Mouse (Mus musculus) kidney, adult 11 months (tissue): ENCODE data around the gene Scn1b.

Experiments
- DNase-seq: peaks from one replicate; pipeline ENCODE4 v3.0.0; 2022

Gene Scn1b

DNA sequence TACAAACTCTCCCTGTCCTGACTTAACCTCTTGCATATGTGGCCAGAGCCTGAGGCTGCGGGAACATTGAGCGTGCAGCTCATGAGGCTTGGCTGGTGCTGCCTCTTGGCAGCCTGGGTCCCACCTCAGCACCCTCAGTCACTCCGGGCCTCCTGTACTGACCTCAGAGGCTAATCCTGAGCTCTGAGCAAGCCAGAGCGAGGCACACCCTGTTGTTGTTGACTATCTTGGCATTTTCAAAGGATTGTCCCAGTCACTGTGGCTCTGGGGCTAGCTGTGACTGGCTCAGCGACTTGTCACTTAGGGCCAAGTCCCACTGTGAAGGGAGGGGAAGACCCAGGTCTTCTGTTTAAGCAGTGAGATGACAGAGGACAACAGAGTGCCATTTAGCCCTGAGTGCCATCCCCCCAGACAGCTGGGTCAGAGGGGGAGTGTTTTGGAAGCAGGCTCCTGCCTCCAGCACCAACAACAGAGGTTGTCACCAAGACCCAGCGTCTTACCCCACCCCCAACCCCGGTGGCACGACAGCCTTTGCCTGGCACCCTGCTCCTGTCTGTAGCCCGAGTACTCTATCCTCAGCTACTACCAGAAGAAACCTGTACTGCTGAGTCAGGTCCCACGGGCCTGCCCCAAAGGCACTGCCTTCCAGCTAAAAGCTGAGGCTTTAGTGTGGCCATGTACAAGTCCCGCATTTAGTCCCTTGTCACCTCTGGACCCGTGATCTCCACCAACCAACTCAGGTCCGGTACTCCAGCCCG is 43.8 kb downstream of the Scn1b start:
- peak; percentile 37 for DNase-seq

GRCm38 (mm10) chr7:31082106-31082505 is 44.7 kb downstream of the Scn1b start:
- no peak for DNase-seq

GRCm38 (mm10) chr7:31081106-31081505 is 45.7 kb downstream of the Scn1b start:
- no peak for DNase-seq

- DNase-seq: no peak
Observed at GRCm38 (mm10) chr7:31080611-31081010, 46.2 kb downstream of the Scn1b start.

DNA sequence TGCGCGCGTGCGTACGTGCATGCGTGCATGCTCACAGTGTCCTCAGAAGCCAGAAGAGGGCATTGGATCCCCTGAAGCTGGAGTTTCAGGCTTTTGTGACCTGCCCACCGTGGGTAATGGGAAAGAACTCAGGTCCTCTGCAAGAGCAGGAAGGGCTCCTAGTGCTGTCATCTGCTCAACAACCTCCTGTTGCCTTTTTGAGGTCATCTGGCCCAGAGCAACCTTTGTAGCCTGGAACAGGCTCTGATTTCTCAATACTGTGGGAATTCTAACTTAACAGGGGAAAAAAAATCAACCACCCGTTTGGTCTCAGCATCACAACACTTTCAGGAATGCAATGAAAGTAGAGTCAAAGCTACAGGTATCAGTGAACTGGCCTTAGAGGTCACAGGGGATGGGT is 47.1 kb downstream of the Scn1b start:
- DNase-seq: no peak

DNA sequence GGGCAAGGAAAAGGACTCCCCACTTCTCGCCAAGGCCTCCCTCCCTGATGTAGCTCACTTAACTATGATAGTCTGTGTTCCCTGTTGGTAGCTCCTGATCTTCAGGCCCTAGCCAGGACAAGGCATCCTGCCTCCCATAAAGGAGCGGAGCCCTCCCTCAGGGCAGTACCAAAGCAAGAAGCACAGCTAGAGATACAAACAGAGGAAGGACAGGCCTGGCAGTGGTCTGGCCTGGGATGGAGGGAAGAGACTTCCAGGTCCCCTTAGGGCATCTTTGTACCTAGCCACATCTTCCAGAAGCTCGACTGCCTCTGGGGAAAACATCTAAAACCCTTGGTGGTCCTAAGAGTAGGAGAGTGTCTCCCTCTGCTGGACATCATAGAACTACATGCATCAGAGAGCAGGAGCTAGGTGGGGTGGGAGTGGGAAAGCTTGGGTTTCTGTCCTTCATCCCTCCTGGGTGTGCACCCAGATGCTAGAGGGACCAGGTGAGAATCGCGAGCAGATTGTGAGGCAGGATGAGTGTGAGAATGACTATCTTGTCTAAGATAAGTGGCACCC is 48.8 kb downstream of the Scn1b start:
- DNase-seq: no peak

DNA sequence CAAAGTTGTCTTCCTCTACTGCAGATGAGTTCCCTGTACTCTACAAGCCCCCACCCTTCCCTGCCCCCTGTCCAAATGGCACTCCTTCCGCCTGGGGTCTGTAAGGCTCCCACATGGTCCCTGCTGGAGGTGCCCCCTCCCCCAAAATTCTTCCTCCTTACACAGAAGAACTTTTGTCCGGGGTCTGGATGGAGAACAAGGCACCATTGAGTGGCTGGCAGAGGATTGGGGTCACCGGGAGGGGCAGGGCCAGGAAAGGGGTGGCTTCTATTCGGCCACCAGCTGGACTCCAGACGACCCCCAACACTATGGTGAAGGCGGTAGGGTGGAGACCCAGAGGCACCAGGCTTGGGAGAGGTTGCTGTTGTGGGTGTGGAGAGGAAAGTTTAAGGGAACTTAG is 49.3 kb downstream of the Scn1b start:
- no peak for DNase-seq

GRCm38 (mm10) chr7:31076492-31076891 is 50.3 kb downstream of the Scn1b start, which contains the start of gene Fxyd3:
Gene Fxyd3, minus strand, starts transcription at chr7:31076704.
- DNase-seq: no peak

DNA sequence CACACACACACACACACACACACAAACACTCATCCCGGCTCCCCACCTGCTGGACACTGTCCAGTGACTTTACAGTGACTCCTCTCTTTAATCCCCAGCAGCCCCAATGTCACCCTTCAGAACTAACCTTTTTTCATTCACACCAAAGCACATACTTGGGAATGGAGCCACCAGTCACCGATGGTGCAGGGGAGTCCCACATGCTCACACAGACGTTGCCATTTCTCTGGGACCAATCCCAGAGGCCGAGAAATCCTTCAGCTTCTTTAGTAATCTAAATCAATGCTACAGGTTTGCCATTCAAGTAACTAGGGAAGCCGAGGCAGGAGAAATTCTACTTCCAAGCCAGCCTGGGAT is 52.1 kb downstream of the Scn1b start:
- DNase-seq: no peak

DNA sequence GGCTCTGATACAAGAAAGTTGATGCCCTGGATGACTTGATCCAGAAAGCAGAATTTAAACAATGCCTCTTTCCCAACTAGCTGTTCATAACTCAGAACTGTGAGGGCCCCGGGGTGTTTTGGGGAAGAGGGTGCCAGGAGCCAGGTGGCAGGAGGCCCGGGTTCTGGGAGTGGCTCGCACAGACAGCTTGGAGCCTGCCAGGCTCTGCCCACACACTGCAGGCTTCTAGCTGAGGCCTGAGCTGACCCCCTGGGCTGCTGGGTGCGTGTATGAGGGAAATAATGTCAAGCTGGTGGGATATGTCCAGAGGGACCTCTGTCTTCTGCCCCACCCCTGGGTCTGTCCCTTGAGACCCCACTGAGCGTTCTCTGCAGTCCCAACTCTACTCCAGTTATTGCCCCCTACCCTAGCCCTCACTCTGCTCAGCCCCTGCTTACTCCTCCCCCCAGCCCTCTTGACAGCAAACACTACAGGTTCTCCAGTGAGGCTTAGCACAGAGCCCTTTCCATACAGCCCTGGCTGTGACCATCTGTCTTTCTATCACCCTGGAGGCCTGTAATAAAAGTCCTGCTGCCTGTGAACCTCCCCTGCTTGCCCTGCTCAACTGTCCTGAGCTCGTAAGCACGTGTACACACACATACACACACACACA is 52.6 kb downstream of the Scn1b start:
- no peak for DNase-seq

DNA sequence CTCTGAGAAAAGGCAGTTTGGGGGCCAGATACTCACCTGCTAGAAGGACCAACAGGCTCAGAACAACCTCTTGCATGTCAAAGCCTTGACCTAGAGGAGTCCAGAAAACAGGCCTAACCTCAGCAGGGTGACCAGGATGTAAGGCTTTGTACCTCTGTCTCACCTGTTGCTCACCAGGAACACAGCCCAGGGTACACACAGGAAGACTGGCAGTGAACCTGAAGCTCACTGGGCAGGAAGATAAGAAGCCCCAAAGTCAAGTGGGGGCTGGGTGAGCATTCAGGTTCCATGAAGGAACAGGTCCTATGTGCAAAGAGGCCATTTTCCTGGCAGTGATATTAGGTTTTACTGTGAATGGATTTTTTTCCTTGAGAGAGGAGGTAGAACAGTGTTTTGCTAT is 53.3 kb downstream of the Scn1b start:
- DNase-seq: no peak

DNA sequence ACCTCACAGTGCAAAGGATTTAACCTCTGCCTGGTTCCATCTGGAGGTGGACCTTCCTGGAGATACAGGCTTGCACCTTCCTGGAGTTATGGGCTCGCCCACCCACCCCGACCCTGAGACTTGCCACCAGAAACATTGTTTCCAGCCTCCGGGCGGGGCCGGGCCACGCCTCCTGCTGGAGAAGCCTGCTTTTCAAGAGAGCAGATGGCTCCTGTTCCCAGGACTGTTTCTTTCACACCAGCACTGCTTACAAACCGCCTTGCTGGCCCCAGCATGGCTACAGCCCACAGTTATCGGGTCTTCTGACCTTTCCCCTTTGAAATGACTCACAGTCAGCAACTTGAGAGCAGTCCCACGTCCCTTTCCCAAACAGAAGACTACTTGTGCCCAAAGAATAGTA is 54.5 kb downstream of the Scn1b start:
- DNase-seq: no peak

- DNase-seq: no peak
Observed at GRCm38 (mm10) chr7:31070324-31070723, 56.5 kb downstream of the Scn1b start.

- DNase-seq: no peak
Observed at GRCm38 (mm10) chr7:31069491-31069890, 57.3 kb downstream of the Scn1b start.

GRCm38 (mm10) chr7:31067836-31068235 is 59.0 kb downstream of the Scn1b start:
- DNase-seq: no peak
